In the genomic region with DNA sequence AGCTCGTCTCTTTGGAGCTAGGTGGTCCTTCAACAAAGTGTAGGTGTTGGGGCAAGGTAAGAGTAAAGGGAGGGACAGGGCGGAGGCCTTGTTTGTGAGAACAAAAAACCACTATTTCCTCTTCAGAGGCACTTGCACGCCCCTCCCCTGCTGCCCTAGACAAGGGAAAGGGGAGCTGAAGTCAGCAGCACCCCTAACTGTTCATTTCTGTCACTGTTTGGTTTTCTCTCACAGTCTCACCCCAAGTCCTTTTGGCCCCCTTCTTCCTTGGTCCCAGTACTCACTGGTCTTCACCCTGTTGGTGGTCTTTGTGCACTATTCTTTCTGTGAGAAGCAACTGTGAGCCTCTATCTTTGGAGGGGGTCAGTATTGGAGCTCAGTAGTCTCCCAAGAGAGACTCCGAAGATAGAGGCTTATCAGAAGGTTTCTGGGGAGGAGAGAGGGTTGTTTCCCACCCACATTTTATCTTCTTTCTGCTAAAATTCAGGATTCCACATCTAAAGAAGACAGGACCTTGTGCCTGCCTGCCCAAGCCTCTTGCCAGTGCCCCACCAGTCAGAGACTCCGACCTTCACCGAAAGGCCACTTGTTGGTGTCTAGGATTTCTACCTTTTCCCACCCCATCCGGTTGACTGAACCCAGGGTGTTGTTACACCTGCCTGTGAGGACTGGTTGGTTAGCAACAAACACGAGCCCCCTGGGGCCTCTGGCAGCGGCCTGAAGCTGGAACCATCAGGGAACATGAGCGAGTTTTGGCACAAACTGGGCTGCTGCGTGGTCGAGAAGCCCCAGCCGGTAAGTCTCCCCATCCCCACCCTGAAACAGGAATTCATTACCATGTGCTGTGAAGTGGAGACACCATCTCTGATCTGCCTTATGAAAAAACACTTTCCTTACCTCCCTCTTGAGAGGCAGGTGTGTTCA, we compare ENCODE assay signal across 8 mouse cellular contexts. TPM values are rescaled to one million over a fixed set of nuclear protein-coding genes. Genes with fewer than 3 reads are reported as not detected.
DNase-seq lines count a peak whose midpoint lies in the region; ATAC-seq and TF ChIP-seq lines count a peak whose summit lies in the region.

A gene (minus strand): TSS at position 874 of the 924 bp plus-strand sequence.

- no peak for TF ChIP-seq CTCF in intestine, postnatal 0 days (IDR thresholded peaks at IDR 0.05; ENCODE audit: low read depth)
- no peak for TF ChIP-seq CTCF in midbrain, postnatal 0 days (IDR thresholded peaks at IDR 0.05)

- peak within 1 kb of the TSS; percentile 96 for H3K4me3 ChIP-seq in forebrain, embryonic 12.5 days (replicated peaks)
- H3K4me3 ChIP-seq in intestine, postnatal 0 days (ENCODE audit: low read depth, low read length) = 0 out of 2 replicates have a peak within 1 kb of the TSS, but pooled peaks have one; percentile 78
- H3K4me3 ChIP-seq in midbrain, postnatal 0 days (ENCODE audit: low read depth, low read length) = no peak within 1 kb of the TSS

- H3K4me1 ChIP-seq in forebrain, embryonic 12.5 days = peaks cover 32% of the 10 kb centered on the region
- peaks cover 9% of the 10 kb centered on the region for H3K4me1 ChIP-seq in intestine, postnatal 0 days (replicated peaks; ENCODE audit: control insufficient read depth, insufficient read depth, low read length)
- H3K4me1 ChIP-seq in midbrain, postnatal 0 days (ENCODE audit: insufficient read depth, low read length) = peaks cover 15% of the 10 kb centered on the region

- no peak for ATAC-seq in forebrain, embryonic 12.5 days (ENCODE audit: low FRiP score)
- no peak for ATAC-seq in intestine, postnatal 0 days
- no peak for ATAC-seq in midbrain, postnatal 0 days (ENCODE audit: low FRiP score)

- no peaks in the 10 kb centered on the region for H3K27me3 ChIP-seq in forebrain, embryonic 12.5 days
- no peaks in the 10 kb centered on the region for H3K27me3 ChIP-seq in intestine, postnatal 0 days (replicated peaks; ENCODE audit: control insufficient read depth, insufficient read depth, low read length)
- no peaks in the 10 kb centered on the region for H3K27me3 ChIP-seq in midbrain, postnatal 0 days (ENCODE audit: insufficient read depth, low read length)

- peak within 1 kb of the TSS; percentile 98 for H3K9ac ChIP-seq in forebrain, embryonic 12.5 days
- H3K9ac ChIP-seq in intestine, postnatal 0 days (ENCODE audit: low read depth, low read length) = peak within 1 kb of the TSS; percentile 89
- H3K9ac ChIP-seq in midbrain, postnatal 0 days (replicated peaks; ENCODE audit: low read length, poor library complexity, severe bottlenecking) = peak within 1 kb of the TSS; percentile 42; the same call in 1 of the 2 replicates

- 82% methylated on average over 13 of the region's 13 CpGs for WGBS in forebrain, embryonic 12.5 days
- WGBS in intestine, postnatal 0 days = 78% methylated on average over 13 of the region's 13 CpGs
- 65% methylated on average over 13 of the region's 13 CpGs for WGBS in midbrain, postnatal 0 days

- no peaks in the 10 kb centered on the region for H3K9me3 ChIP-seq in forebrain, embryonic 12.5 days
- no peaks in the 10 kb centered on the region for H3K9me3 ChIP-seq in intestine, postnatal 0 days (ENCODE audit: control insufficient read depth)
- no peaks in the 10 kb centered on the region for H3K9me3 ChIP-seq in midbrain, postnatal 0 days (ENCODE audit: low read length)

- H3K4me2 ChIP-seq in forebrain, embryonic 12.5 days = peak within 1 kb of the TSS; percentile 91
- H3K4me2 ChIP-seq in intestine, postnatal 0 days (replicated peaks; ENCODE audit: low read depth) = peak within 1 kb of the TSS; percentile 93
- H3K4me2 ChIP-seq in midbrain, postnatal 0 days (ENCODE audit: low read depth, low read length, poor library complexity, severe bottlenecking) = peak within 1 kb of the TSS; percentile 74

- peak within 1 kb of the TSS; percentile 98 for H3K27ac ChIP-seq in forebrain, embryonic 12.5 days
- H3K27ac ChIP-seq in intestine, postnatal 0 days (ENCODE audit: low read depth, low read length) = peak within 1 kb of the TSS; percentile 94
- peak within 1 kb of the TSS; percentile 97 for H3K27ac ChIP-seq in midbrain, postnatal 0 days (ENCODE audit: low read depth, low read length)

- H3K36me3 ChIP-seq in forebrain, embryonic 12.5 days (replicated peaks) = peaks cover 50% of the 10 kb centered on the region
- H3K36me3 ChIP-seq in intestine, postnatal 0 days (ENCODE audit: control insufficient read depth, insufficient read depth) = peaks cover 48% of the 10 kb centered on the region
- H3K36me3 ChIP-seq in midbrain, postnatal 0 days (ENCODE audit: insufficient read depth, low read length) = peaks cover 35% of the 10 kb centered on the region

- DNase-seq in spleen, adult 18-20 months = peak; percentile 60 to 67
- no peak for DNase-seq in spleen, adult 12 weeks (ENCODE audit: low spot score)
- DNase-seq in liver = peak; percentile 44
- DNase-seq in midbrain, postnatal 0 days (ENCODE audit: low spot score) = no peak
- DNase-seq in right cerebral cortex, postnatal 14 days = no peak
- no peak for DNase-seq in frontal cortex, postnatal 10 days (ENCODE audit: low spot score in 2 of 2)

RNA-seq across cellular contexts. Expression of the gene that starts here (rescaled TPM):
- 96.2 and 98.8 TPM in 2 replicates for polyA plus RNA-seq in forebrain, embryonic 12.5 days (2016; fragmentation: Nextera tagmentation; extraction: Ambion mirVana)
- polyA plus RNA-seq in intestine, postnatal 0 days (2015; fragmentation: Nextera tagmentation; extraction: Ambion mirVana) = 10.1 and 10.6 TPM in 2 replicates
- 301 and 367 TPM in 2 replicates for total RNA-seq in midbrain, postnatal 0 days (2014; rRNA removed)
- polyA plus RNA-seq in midbrain, postnatal 0 days (2015; fragmentation: Nextera tagmentation; extraction: Ambion mirVana) = 738 and 774 TPM in 2 replicates

Comparison
In these comparisons a context has a peak if more than half of its experiments do, and no peak if none do; other contexts are left out.
1. DNase-seq: peak in spleen, adult 18-20 months (2 of 2) and liver (single experiment); none in spleen, adult 12 weeks (single experiment), midbrain, postnatal 0 days (single experiment), right cerebral cortex, postnatal 14 days (single experiment) and frontal cortex, postnatal 10 days (0 of 2).
2. H3K9ac ChIP-seq: peak in every context shown above with its lines; median percentile 98 in forebrain, embryonic 12.5 days; 89 in intestine, postnatal 0 days; 42 in midbrain, postnatal 0 days.
3. Peak in every context shown above with its lines, with median percentiles within 50 percentile points of each other: H3K27ac ChIP-seq and H3K4me2 ChIP-seq.